Mouse (Mus musculus): ENCODE data around the gene Foxp1.

Foxp1 gene

DNA sequence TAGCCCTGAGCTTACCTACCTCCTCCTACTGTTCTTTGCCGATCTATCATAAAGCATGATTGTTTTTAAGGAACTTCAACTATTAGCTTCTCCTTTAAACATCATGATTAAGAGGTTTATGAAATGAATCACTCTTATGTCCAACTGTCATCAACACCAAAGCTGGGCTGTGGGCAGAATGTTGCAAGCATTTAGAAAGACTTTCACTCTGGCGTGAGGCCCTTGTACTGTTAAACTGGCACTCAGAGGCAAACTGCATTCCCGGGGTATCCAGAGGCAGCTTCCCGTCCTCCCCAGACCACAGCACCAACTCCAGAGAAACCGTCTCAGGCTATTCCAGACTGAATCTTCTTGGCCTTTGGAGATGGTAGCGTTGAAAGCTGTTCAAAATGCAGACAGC lies 86.2 kb downstream of the Foxp1 start:
- no peak for DNase-seq

GRCm38 (mm10) chr6:99435140-99435539 lies 87.4 kb downstream of the Foxp1 start:
- no peak for DNase-seq

DNA sequence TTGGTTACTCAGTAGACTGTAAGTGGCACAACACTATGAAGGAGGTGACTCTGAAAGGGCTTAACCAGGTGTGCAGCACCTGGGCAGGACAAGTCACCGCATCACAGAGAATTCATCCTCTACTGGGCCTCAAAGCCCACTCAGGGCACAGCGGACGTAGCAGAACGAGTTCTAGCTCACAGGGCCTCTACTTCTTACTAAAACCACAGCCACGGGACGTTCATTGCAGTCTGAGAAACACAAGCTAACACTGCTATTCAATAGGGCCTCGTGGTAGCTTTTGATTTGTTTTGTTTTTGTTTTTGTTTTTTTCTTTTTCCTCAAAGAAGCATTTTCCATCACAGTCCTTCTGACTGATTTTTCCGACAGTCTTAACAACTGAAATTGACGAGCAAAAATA lies 89.5 kb downstream of the Foxp1 start:
- no peak for DNase-seq

- DNase-seq = no peak
Observed at GRCm38 (mm10) chr6:99431941-99432340, 90.6 kb downstream of the Foxp1 start.

DNA sequence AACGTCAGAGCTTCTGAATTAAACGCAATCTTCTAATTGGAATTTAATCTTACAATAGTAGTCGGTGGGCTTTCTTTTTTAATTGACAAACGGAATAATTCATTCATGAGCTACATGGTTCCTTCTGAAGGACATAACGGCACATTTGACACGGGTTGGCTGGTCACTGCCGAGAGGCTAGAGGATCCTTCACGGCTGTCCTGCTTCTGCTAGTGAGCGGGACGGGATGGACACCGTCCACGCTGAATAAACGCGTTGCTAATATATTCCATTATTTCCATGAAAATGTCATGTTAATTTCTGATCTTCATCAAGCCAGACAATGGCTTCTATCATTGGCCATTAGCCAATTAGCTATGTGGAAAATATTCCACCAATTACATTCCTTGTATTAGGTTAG lies 92.0 kb downstream of the Foxp1 start:
- no peak for DNase-seq

DNA sequence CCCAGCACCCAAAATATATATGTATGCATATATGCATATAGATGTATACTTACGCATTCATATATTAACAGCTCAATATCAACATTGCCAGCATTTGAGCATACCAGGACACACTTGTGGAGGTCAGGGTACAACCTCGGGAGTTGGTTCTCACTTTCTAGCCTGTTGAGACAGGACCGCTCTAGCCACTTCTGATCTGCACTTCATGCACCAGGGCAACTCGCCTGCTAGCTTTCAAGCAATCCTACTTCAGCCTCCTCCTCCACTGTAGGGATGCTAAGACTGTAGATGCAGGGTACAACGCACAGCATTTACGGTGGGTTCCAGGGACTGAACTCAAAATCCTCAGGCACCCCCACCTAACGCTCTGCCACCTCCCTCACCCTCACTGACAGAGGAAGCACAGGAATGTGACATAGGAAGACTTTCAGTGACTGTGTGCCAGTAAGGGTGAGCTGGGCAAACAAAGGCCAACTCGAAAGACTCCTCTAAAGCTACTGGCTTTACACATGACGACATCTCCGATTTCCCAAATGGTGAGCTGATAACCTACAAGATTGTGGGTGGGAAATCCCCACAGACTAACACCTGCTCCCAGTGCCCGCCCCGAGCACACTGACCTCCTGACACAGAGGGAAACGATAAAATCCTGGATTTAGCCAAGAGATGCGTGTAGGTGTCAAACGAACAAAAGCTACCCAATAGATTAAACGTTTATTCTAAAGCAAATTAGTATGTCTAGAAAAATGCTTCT lies 93.0 kb downstream of the Foxp1 start:
- DNase-seq = no peak

- DNase-seq = no peak
Observed at GRCm38 (mm10) chr6:99428961-99429360, 93.6 kb downstream of the Foxp1 start.

GRCm38 (mm10) chr6:99427301-99427700 lies 95.2 kb downstream of the Foxp1 start:
- no peak for DNase-seq

- DNase-seq = no peak
Observed at GRCm38 (mm10) chr6:99425044-99425443, 97.5 kb downstream of the Foxp1 start.

- DNase-seq = no peak
Observed at GRCm38 (mm10) chr6:99420666-99421065, 101.9 kb downstream of the Foxp1 start.

GRCm38 (mm10) chr6:99412598-99412997 lies 109.9 kb downstream of the Foxp1 start:
- no peak for DNase-seq

GRCm38 (mm10) chr6:99409602-99410001 lies 112.9 kb downstream of the Foxp1 start:
- no peak for DNase-seq

DNA sequence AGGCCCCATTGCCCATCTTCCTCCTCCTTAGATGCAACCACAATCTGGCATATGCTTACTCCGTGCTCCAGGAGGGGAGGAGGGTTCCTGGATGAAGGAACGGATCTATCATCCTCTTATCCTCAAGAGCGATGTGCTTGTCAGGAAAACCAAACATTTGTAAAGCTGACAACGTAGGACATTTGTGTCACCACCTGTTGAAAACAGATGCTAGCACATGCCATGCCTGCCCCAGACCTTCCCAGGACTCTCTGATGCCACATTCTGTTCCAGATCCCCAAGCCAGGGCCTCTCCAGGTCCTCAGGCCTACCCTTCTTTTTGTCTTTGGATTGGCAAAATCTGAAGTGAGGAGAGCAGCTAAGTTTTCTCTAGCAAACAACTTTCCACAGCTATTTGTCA lies 113.6 kb downstream of the Foxp1 start:
- no peak for DNase-seq

DNA sequence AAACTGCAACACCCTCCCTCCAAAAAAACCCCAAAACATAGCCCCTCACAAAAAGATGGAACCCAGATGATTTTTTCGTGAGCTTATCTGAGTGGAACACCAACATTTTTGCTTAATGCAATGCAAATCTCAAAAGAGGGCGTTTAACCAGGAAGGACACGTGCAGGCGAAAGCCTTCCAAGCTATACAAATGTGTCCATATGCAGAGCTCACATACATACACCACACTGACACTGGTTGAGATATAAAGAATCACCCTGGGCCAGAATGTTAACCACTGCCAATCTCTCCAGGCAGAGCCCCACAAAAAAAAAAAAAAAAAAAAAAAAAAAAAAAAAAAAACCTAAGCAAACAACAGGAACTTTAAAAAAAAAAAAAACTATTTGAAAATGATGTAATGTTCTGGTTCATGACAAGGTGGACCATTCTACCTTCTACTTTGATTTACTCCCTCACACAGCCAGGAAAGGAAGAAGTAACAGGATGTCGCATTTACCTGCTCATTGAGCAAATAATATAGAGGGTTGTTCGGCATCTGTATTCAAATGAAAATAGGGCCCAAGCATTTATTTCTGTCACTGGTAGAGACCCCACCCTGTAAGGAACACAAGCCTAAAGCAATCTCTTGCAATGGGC lies 118.6 kb downstream of the Foxp1 start:
- DNase-seq = no peak

- no peak for DNase-seq
Observed at GRCm38 (mm10) chr6:99402941-99403340, 119.6 kb downstream of the Foxp1 start.

- no peak for DNase-seq
Observed at GRCm38 (mm10) chr6:99402370-99402769, 120.2 kb downstream of the Foxp1 start.

DNA sequence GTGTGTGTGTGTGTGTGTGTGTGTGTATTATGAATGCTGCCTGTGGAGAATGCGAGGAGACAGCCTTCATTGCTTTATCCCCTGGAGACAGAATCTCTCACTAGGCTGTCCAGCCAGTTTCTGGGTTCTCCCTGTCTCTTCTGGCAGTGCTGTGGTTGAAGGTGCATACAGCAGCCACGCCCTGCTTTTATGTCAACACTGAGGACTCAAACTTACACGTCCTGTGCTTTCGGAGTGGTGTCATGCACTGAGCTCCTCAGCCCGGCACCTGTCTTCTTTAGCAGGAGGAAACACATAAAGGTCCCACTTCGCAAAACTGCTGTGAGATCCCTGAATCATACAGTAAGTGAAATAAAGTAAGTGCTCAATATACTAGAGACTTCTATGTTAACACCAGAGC lies 120.7 kb downstream of the Foxp1 start:
- no peak for DNase-seq

- DNase-seq = no peak
Observed at GRCm38 (mm10) chr6:99401211-99401610, 121.3 kb downstream of the Foxp1 start.

GRCm38 (mm10) chr6:99395745-99396144 lies 126.8 kb downstream of the Foxp1 start:
- no peak for DNase-seq

DNA sequence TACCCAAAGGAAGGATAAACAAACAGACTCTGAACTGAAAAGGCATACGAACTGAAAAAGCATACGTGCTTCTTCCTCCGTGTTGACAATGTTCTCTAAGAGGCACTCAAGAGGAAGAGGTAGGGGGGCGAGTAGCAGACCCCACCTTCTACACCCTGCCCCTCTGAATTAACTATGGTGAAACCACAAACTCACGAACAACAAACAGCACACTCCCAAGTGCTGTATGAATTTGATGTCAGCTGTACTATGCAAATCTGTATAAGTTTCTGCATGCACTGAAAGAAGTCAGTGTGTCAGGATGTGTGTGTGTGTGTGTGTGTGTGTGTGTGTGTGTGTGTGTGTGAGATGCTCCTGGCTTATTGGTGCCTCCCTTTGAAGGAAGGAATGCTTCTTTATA lies 127.7 kb downstream of the Foxp1 start:
- no peak for DNase-seq

- no peak for DNase-seq
Observed at GRCm38 (mm10) chr6:99392484-99392883, 130.0 kb downstream of the Foxp1 start.

- no peak for DNase-seq
Observed at GRCm38 (mm10) chr6:99388741-99389675, 133.5 kb downstream of the Foxp1 start.

DNA sequence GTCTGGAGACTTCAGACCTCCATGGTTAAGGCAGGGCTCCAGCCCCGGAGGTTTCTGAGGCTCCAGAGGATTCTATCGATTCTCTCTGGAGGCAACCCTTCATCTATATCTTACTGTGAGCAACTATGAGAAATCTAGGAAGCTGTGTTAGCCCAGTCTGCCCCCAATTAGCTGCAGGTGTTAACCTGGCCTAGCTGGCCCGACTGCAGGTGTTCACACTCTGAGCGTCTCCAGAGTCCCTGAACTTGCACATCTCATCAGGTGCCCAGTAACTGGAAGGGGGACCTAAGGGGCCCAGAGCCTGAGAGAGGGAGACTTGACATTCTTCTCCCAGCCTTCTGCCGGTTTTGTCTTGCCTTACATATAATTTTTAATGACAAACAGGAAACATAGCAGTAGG lies 134.5 kb downstream of the Foxp1 start:
- no peak for DNase-seq
